Mouse (Mus musculus) kidney, embryonic 16.5 days (tissue): ENCODE results near the gene Gas7. TPM values are rescaled to one million over a fixed set of nuclear protein-coding genes. Genes with fewer than 3 reads are reported as not detected.

Source experiments
- ATAC-seq: fragments of 200-750 bp; cut with Nextera tagmentation; 2 replicates; pipeline ENCODE4 v1.8.0; 2017; ENCODE audit warnings: moderate TSS enrichment; ENCODE audit not compliant: low FRiP score, low TSS enrichment
- H3K27ac ChIP-seq: fragments of 300-500 bp; sonication (generic); 2 replicates; pipeline ENCODE4 v1.5.1; 2014; ENCODE audit warnings: low read length
- H3K27me3 ChIP-seq: fragments of 300-500 bp; sonication (generic); 2 replicates; pipeline ENCODE4 v1.6.1; 2014; ENCODE audit warnings: low read length, control low read depth, mixed read lengths; ENCODE audit not compliant: insufficient read depth
- H3K36me3 ChIP-seq: fragments of 300-500 bp; sonication (generic); 2 replicates; pipeline ENCODE4 v1.6.1; 2014; ENCODE audit warnings: low read length, control low read depth, mixed read lengths; ENCODE audit not compliant: insufficient read depth
- H3K4me1 ChIP-seq: fragments of 300-500 bp; sonication (generic); 2 replicates; pipeline ENCODE4 v1.6.1; 2014; ENCODE audit warnings: low read length, control low read depth, mixed read lengths; ENCODE audit not compliant: insufficient read depth
- H3K4me2 ChIP-seq: fragments of 300-500 bp; sonication (generic); replicated peaks from 2 replicates; pipeline ENCODE4 v1.6.1; 2014; ENCODE audit warnings: low read depth, low read length
- H3K4me3 ChIP-seq: fragments of 300-500 bp; sonication (generic); 2 replicates; pipeline ENCODE4 v1.5.1; 2014; ENCODE audit warnings: mild to moderate bottlenecking, low read length
- H3K9ac ChIP-seq: fragments of 300-500 bp; sonication (generic); replicated peaks from 2 replicates; pipeline ENCODE4 v1.6.1; 2014; ENCODE audit warnings: low read length
- H3K9me3 ChIP-seq: fragments of 300-500 bp; sonication (generic); 2 replicates; pipeline ENCODE4 v1.6.1; 2016; ENCODE audit warnings: low read length, control low read depth
- WGBS: fragments of 180-500 bp; shearing (Covaris S2); extraction: QIAGEN DNeasy Blood & Tissue Kit; methylation state at CpG from one replicate; pipeline ENCODE4 v1.1.7; 2014; 5-methylcytosine and 5-hydroxymethylcytosine counted together
- polyA plus RNA-seq: library from polyadenylated mRNA; unstranded; fragments of >200 nt; fragmentation: Nextera tagmentation; extraction: Ambion mirVana; gene quantifications from 2 replicates; pipeline ENCODE4 v1.2.1, GENCODE M21; 2015

The Gas7 gene
- polyA plus RNA-seq, 1 experiment from 2014 or later: 12.3 TPM

- Histone ChIP-seq H3K36me3 (no peaks in the 10 kb centered on the region), H3K4me3 (no peak overlapping the region), H3K4me1 (peaks cover 15% of the 10 kb centered on the region), H3K9me3 (no peaks in the 10 kb centered on the region), H3K4me2 (no peak overlapping the region), H3K27ac (no peak overlapping the region), H3K9ac (no peak overlapping the region), H3K27me3 (no peaks in the 10 kb centered on the region)
- no peak for ATAC-seq
- WGBS: 89% methylated on average over 4 of the region's 4 CpGs
Measured at GRCm38 (mm10) chr11:67510831-67511230, 55.6 kb downstream of the Gas7 start.

- H3K27ac ChIP-seq: no peak overlapping the region
- ATAC-seq: no peak
- 0 out of 2 replicates have a peak, but pooled peaks cover 6% of the 10 kb centered on the region for H3K9me3 ChIP-seq
- no peaks in the 10 kb centered on the region for H3K27me3 ChIP-seq
- 87% methylated on average over 4 of the region's 4 CpGs for WGBS
- no peak overlapping the region for H3K4me2 ChIP-seq
- no peak overlapping the region for H3K4me3 ChIP-seq
- H3K9ac ChIP-seq: no peak overlapping the region
- H3K4me1 ChIP-seq: peaks cover 20% of the 10 kb centered on the region
- H3K36me3 ChIP-seq: no peaks in the 10 kb centered on the region
Measured at GRCm38 (mm10) chr11:67513001-67513400, 57.8 kb downstream of the Gas7 start.

GRCm38 (mm10) chr11:67514401-67514800, 59.2 kb downstream of the Gas7 start:
- Histone ChIP-seq H3K27me3 (no peaks in the 10 kb centered on the region), H3K9me3 (0 out of 2 replicates have a peak, but pooled peaks cover 6% of the 10 kb centered on the region), H3K4me3 (no peak overlapping the region), H3K9ac (no peak overlapping the region), H3K27ac (peak overlapping the region; percentile 91), H3K4me1 (peaks cover 20% of the 10 kb centered on the region), H3K4me2 (no peak overlapping the region), H3K36me3 (no peaks in the 10 kb centered on the region)
- no peak for ATAC-seq
- 83% methylated on average over 8 of the region's 8 CpGs for WGBS

GRCm38 (mm10) chr11:67515020-67515911, 60.0 kb downstream of the Gas7 start:
- 0 out of 2 replicates have a peak overlapping the region, but pooled peaks have one; percentile 29 for H3K9ac ChIP-seq
- peak; percentile 81 for ATAC-seq
- WGBS: 20% methylated on average over 5 of the region's 5 CpGs
- peak overlapping the region; percentile 91 for H3K27ac ChIP-seq
- H3K27me3 ChIP-seq: no peaks in the 10 kb centered on the region
- no peak overlapping the region for H3K4me3 ChIP-seq
- H3K4me1 ChIP-seq: peaks cover 20% of the 10 kb centered on the region
- H3K9me3 ChIP-seq: 0 out of 2 replicates have a peak, but pooled peaks cover 6% of the 10 kb centered on the region
- H3K36me3 ChIP-seq: no peaks in the 10 kb centered on the region
- no peak overlapping the region for H3K4me2 ChIP-seq

- Histone ChIP-seq H3K36me3 (no peaks in the 10 kb centered on the region), H3K27ac (peak overlapping the region; percentile 91), H3K4me1 (peaks cover 20% of the 10 kb centered on the region), H3K4me3 (no peak overlapping the region), H3K9me3 (0 out of 2 replicates have a peak, but pooled peaks cover 6% of the 10 kb centered on the region), H3K9ac (0 out of 2 replicates have a peak overlapping the region, but pooled peaks have one; percentile 29), H3K27me3 (no peaks in the 10 kb centered on the region), H3K4me2 (no peak overlapping the region)
- ATAC-seq: no peak
- WGBS: 52% methylated on average over 3 of the region's 3 CpGs
Measured at GRCm38 (mm10) chr11:67515912-67516305, 60.7 kb downstream of the Gas7 start.

GRCm38 (mm10) chr11:67517748-67518147, 62.5 kb downstream of the Gas7 start:
- Histone ChIP-seq H3K27ac (no peak overlapping the region; the same call in 1 of the 2 replicates), H3K4me1 (peaks cover 20% of the 10 kb centered on the region), H3K36me3 (no peaks in the 10 kb centered on the region), H3K9me3 (0 out of 2 replicates have a peak, but pooled peaks cover 6% of the 10 kb centered on the region), H3K4me2 (no peak overlapping the region), H3K27me3 (no peaks in the 10 kb centered on the region), H3K9ac (no peak overlapping the region), H3K4me3 (no peak overlapping the region)
- no peak for ATAC-seq
- 53% methylated on average over 2 of the region's 2 CpGs for WGBS

GRCm38 (mm10) chr11:67518985-67519384, 63.7 kb downstream of the Gas7 start:
- no peaks in the 10 kb centered on the region for H3K36me3 ChIP-seq
- 93% methylated on average over 8 of the region's 8 CpGs for WGBS

GRCm38 (mm10) chr11:67522671-67523070, 67.4 kb downstream of the Gas7 start:
- peaks cover 29% of the 10 kb centered on the region for H3K4me1 ChIP-seq
- H3K4me3 ChIP-seq: no peak overlapping the region
- no peak overlapping the region for H3K27ac ChIP-seq
- ATAC-seq: no peak
- H3K9ac ChIP-seq: no peak overlapping the region
- H3K36me3 ChIP-seq: no peaks in the 10 kb centered on the region
- 0 out of 2 replicates have a peak, but pooled peaks cover 3% of the 10 kb centered on the region for H3K9me3 ChIP-seq
- WGBS: 88% methylated on average over 2 of the region's 2 CpGs
- no peak overlapping the region for H3K4me2 ChIP-seq
- no peaks in the 10 kb centered on the region for H3K27me3 ChIP-seq

More at GRCm38 (mm10) chr11:67518985-67519384, 63.7 kb downstream of the Gas7 start:
- Histone ChIP-seq H3K4me1 (peaks cover 24% of the 10 kb centered on the region), H3K27me3 (no peaks in the 10 kb centered on the region), H3K4me3 (no peak overlapping the region), H3K4me2 (no peak overlapping the region), H3K9me3 (0 out of 2 replicates have a peak, but pooled peaks cover 6% of the 10 kb centered on the region), H3K27ac (no peak overlapping the region), H3K9ac (no peak overlapping the region)
- no peak for ATAC-seq

- 14% methylated on average over 3 of the region's 3 CpGs for WGBS
- H3K9me3 ChIP-seq: no peaks in the 10 kb centered on the region
- H3K27ac ChIP-seq: peak overlapping the region; percentile 19
Measured at GRCm38 (mm10) chr11:67523806-67524205, 68.6 kb downstream of the Gas7 start.

GRCm38 (mm10) chr11:67524731-67525130, 69.5 kb downstream of the Gas7 start:
- 59% methylated on average over 2 of the region's 2 CpGs for WGBS
- no peaks in the 10 kb centered on the region for H3K27me3 ChIP-seq
- no peak overlapping the region for H3K9ac ChIP-seq
- no peaks in the 10 kb centered on the region for H3K9me3 ChIP-seq
- no peak overlapping the region for H3K27ac ChIP-seq
- no peaks in the 10 kb centered on the region for H3K36me3 ChIP-seq
- no peak overlapping the region for H3K4me2 ChIP-seq
- H3K4me3 ChIP-seq: no peak overlapping the region
- ATAC-seq: no peak
- H3K4me1 ChIP-seq: peaks cover 29% of the 10 kb centered on the region

More at GRCm38 (mm10) chr11:67523806-67524205, 68.6 kb downstream of the Gas7 start:
- H3K4me1 ChIP-seq: peaks cover 29% of the 10 kb centered on the region
- H3K9ac ChIP-seq: no peak overlapping the region
- no peak overlapping the region for H3K4me3 ChIP-seq
- H3K27me3 ChIP-seq: no peaks in the 10 kb centered on the region
- no peaks in the 10 kb centered on the region for H3K36me3 ChIP-seq
- ATAC-seq: peak; percentile 46; the same call in 1 of the 2 replicates
- H3K4me2 ChIP-seq: no peak overlapping the region
